Mouse (Mus musculus) hindlimb bud, embryonic 11.5 days (tissue): ENCODE results near the gene Naa60.

ENCODE experiments used
- DNase-seq: peaks from one replicate; pipeline ENCODE4 v3.0.0-alpha.2; 2012; ENCODE audit warnings: low read depth, low spot score; ENCODE audit errors: extremely low spot score

Gene Naa60

DNA sequence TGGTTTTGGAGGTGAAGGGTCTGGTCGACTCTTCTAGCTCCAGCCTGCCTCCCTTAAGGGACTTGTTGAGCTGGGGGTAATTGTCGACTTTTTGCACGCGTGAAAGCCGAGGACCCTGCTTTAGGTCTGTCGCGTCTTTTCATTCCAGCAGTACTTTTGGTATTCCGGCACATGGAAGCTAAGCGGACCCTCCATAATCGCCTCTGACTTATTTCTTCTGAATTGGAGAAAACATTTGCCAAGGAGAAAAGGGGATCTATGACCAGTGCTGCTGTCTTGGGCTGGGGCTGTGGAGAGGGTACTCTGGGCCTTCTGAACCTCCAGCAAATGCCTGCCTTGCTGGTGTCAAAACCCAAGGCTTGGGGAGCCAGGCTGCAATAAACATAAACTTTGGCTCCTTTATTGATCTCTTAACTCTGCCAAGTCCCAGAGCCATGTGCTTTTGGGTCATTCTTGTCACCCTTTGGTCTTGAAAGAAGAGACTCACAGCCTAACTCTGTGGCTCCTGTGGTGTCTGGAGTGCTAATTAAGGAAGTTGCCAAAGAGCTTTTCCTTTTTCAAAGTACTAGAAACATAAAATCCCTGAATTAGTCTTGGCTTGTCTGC, 13.0 kb downstream of the Naa60 start:
- DNase-seq: no peak

DNA sequence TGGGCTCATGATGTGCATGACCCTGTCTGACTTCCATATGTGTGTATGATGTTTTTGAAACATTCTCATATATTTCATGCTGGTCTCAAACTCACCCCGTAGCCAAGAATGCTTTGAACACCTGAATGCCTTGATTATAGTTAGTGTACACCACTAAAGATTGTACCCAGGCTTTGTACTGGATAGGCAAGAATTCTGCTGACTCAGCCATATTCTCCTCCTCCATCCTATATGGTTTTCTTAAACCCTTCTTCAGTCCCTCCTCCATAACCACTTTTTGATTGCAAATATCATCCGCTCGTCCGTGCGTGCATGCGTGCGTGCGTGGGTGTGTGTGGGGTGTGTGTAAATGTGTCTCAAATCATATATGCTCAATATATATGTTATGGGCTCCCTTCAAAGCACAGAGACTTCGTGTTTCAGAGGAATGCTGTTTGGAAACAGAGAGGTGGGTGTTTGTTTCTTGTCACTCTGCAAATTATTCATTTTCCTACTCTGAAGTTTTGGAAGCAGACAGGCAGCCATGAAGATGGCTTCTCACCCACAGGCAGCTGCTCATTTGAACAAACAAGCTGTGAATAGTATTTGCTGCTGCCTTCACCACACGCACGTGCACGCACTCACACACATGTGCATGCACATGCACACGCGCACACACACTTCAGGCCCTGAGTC, 19.6 kb downstream of the Naa60 start:
- no peak for DNase-seq

DNA sequence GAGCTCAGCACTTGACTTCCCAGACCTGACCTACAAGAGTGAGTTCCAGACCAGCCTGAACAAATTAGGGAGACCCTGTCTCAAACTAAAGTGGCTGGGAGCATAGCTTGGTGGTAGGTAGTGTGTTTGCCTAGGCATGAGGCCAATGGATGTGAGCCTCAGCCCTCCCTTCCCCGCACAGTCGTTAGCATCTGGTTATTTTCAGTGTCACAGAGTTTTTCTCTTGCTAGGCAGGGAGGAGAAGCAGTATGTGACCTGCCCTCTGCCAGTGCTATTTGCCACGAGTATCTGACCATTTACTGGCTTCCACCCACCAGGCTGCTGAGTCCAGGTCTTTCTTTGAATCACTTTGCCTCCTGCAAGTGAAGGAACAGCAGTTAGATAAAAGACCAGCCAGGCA, 21.6 kb downstream of the Naa60 start:
- DNase-seq: no peak

DNA sequence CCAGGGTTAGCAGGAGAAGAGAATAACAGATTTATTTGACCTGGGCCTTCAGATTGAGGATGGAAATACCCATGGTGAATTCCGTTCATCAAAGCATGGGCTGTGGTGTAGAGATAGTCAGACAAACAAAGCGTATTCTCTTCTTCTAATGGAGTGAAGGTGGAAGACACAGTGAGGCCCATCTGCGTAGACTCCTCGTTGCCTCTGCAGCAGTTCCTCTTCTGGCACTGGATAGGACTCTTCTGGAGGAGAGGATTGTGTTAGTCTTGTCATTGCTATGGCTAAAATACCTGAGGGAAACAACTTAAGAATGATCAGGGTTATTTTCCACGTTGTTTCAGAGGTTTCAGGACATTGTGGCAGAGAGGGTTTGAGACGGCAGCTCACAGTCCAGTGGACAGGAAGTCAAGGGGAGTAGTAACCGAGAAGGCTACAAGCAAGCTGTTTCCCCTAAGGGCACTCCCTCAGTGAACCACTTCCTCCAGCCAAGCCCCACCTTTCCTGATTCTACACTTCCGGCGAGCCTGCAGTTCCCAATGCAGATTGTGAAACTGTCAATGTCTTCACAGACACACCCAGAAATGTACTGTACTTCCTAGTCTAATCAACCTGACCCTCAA, 23.1 kb downstream of the Naa60 start:
- DNase-seq: no peak

DNA sequence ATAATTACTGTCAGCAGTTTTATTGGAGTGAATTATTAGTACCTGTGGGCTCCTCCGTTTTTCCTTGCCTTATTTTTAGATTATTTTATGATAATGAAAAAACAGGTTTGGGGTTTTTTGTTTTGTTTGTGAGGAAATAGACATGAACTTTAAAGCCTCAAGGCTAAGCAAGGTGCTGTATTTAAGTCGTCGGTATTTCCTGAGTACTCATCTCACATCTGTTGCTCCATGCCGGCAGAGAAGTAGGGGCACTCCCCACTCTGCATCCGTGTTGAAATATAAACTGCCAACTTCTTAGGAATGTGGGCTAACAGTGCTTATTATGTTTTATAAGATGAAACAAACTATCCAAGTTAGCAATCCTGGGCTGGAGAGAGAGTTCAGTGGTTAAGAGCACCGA, 23.9 kb downstream of the Naa60 start:
- DNase-seq: no peak

DNA sequence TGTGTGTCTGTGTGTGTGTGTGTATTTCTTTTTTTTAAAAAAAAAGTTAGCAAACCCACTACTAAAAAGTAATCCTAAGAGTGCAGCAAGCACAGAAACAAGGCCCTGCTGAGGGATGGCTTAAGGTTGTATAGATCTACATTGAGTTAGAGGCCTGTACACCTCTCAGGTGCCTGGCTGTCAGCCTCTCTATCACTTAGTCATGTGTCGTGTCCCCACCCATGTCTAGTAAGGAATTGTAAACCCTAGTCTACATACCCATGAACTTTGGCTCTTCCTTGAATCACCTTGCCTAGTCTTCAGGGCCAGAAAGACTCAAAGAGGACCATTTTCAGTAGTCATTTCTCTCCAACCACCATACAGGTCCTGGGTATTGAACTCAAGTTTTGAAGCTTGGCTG, 24.4 kb downstream of the Naa60 start:
- DNase-seq: no peak

- no peak for DNase-seq
These were observed 35.3 kb downstream of the Naa60 start for GRCm38 (mm10) chr16:3907471-3907870.

- DNase-seq: peak; percentile 95
These were observed 36.4 kb downstream of the Naa60 start, which contains the start of the genes 1700037C18Rik and Cluap1 for GRCm38 (mm10) chr16:3908537-3909111. Gene 1700037C18Rik, minus strand, starts transcription at chr16:3908689. Gene Cluap1, plus strand, starts transcription at chr16:3908801.

- DNase-seq: no peak
These were observed 36.9 kb downstream of the Naa60 start for GRCm38 (mm10) chr16:3909118-3909517.

GRCm38 (mm10) chr16:3920756-3921155, 48.6 kb downstream of the Naa60 start:
- DNase-seq: no peak

- no peak for DNase-seq
These were observed 51.3 kb downstream of the Naa60 start for GRCm38 (mm10) chr16:3923515-3923914.

DNA sequence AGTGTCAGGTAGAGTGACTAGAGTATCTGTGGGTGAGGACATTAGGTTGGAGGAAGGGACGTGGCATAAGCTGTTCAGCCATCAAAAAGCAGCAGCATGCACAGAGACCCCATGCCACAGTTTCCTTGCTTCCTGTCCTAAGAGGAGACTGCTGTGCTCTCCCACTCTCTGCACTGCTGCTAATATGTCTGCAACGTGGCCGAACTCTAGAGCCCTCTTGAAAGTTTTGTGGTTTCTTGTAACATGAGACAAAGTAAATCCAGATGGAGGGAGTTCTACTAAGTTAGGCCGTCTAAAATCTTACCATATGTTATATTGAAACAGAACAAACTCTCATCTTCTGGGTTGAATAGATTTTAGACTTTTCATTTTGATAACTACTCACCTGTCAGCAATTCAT, 51.8 kb downstream of the Naa60 start:
- no peak for DNase-seq

DNA sequence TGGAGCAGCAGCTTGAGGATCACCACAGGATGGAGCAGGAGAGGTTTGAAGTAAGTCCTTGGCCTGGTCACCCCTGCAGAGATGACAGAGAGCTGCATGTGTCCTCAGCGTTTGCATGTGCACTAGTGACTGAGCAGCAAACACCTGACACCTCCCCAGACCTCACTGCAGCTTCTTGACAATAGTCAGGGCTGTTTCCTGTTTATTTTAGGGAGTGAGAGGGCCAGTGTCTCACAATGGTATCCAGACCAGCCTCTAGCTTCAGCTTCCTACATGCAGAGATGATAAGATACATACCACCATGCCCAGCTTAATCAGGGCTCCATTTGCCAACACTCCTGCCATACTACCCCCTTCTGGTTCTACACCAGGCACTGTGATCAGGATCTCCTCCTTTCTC, 56.4 kb downstream of the Naa60 start:
- DNase-seq: no peak

- no peak for DNase-seq
These were observed 57.0 kb downstream of the Naa60 start for GRCm38 (mm10) chr16:3929151-3929550.

DNA sequence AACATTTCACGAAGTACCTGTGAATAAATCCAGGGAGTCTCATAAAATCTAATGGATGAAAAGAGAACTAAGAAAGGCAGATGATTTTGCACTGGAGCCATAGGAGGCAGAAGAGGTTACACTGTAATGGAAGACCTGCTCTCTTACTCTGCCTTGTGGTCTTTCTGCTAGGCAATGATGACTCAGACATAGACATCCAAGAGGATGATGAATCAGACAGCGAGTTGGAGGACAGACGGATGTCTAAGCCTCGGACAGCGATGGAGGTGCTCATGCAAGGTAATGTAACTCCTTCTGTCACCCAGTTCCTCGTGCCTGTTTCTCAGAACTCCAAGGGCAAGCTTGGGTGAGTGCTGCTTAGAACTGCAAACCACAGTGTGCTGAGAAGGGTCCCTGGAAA, 61.4 kb downstream of the Naa60 start:
- DNase-seq: no peak

DNA sequence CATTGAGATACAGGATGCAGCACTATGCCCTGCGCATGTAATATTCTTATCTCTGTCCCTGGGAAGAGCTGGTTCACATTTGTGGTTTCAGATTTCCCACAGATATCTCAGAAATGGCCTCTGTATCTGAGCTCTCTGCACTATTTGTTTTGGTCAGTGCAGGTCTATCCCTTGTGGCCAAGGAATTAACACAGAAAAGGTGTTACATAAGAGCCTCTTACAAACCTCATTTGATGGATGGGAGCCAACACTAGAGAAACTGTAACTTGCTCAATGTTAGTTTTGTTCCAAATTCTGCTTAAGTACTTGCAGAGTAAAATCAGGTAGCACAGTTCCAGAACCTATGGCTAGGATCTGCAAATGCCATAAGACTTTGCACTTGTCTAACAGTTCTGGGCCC, 61.9 kb downstream of the Naa60 start:
- no peak for DNase-seq

DNA sequence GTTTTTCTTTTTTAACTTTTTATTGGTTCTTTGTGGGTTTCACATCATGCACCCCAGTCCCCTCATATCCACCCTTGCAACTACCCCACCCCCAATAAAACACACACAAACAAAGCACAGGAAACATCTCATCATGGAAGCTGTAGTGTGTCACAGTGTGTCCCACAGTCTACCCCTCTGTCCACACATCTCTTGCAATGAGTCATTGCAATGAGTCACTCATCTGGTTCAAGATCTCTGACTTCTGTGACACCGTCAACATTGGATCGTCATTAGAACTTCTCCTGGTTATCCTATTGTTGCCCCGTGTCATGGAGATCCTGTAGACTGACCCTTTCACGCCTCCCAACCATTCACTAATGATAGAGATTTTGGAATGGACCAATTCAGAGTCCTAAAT, 62.5 kb downstream of the Naa60 start:
- DNase-seq: no peak

- no peak for DNase-seq
These were observed 79.0 kb downstream of the Naa60 start for GRCm38 (mm10) chr16:3951141-3951540.
